Mouse (Mus musculus): ENCODE data around the gene Ring1. TPM values are rescaled to one million over a fixed set of nuclear protein-coding genes. Genes with fewer than 3 reads are reported as not detected.

The Ring1 gene
- polyA plus RNA-seq, 1 experiment, result 66.4 TPM

GRCm38 (mm10) chr17:34032174-34032632 is 7.7 kb upstream of the Ring1 start:
- Histone ChIP-seq H3K27ac (ENCODE audit: insufficient read depth, low read length) (peak overlapping the region; percentile 91; the same call in 1 of the 2 replicates), H3K27me3 (ENCODE audit: control insufficient read depth, insufficient read depth, low read length) (no peaks in the 10 kb centered on the region), H3K4me1 (ENCODE audit: control insufficient read depth, insufficient read depth, low read length) (peaks cover 22% of the 10 kb centered on the region), H3K4me3 (replicated peaks; ENCODE audit: insufficient read depth, low read depth, low read length) (peak overlapping the region; percentile 94)
- TF ChIP-seq POLR2A (IDR thresholded peaks at IDR 0.05; ENCODE audit: borderline replicate concordance, insufficient read depth, low read length), result no peak
- TF ChIP-seq CTCF (IDR thresholded peaks at IDR 0.05; ENCODE audit: borderline replicate concordance, insufficient read depth, low read depth, low read length), result no peak
- 1% methylated on average over 47 of the region's 48 CpGs for WGBS
- no peak for DNase-seq

GRCm38 (mm10) chr17:34031465-34032173 is 7.1 kb upstream of the Ring1 start, which contains the start of the genes Slc39a7 and Rxrb:
Gene Slc39a7, minus strand, starts transcription at chr17:34031682.
Gene Rxrb, plus strand, starts transcription at chr17:34031812.
- Histone ChIP-seq H3K27me3 (ENCODE audit: control insufficient read depth, insufficient read depth, low read length) (no peaks in the 10 kb centered on the region), H3K4me3 (replicated peaks; ENCODE audit: insufficient read depth, low read depth, low read length) (peak within 1 kb of the TSS; percentile 94), H3K27ac (ENCODE audit: insufficient read depth, low read length) (peak within 1 kb of the TSS; percentile 91), H3K4me1 (ENCODE audit: control insufficient read depth, insufficient read depth, low read length) (peaks cover 28% of the 10 kb centered on the region)
- TF ChIP-seq POLR2A (IDR thresholded peaks at IDR 0.05; ENCODE audit: borderline replicate concordance, insufficient read depth, low read length) (peak; percentile 55), CTCF (IDR thresholded peaks at IDR 0.05; ENCODE audit: borderline replicate concordance, insufficient read depth, low read depth, low read length) (no peak)
- whole genome bisulfite sequencing, result under 1% methylated on average over 73 of the region's 88 CpGs
- DNase-seq, result peak; percentile 97 to 98

- DNase-seq, result no peak
- H3K27me3 ChIP-seq (ENCODE audit: control insufficient read depth, insufficient read depth, low read length), result no peaks in the 10 kb centered on the region
- peaks cover 32% of the 10 kb centered on the region for H3K4me1 ChIP-seq (ENCODE audit: control insufficient read depth, insufficient read depth, low read length)
- peak overlapping the region; percentile 74; the same call in 1 of the 2 replicates for H3K27ac ChIP-seq (ENCODE audit: insufficient read depth, low read length)
- under 1% methylated on average over 20 of the region's 20 CpGs for WGBS
- H3K4me3 ChIP-seq (replicated peaks; ENCODE audit: insufficient read depth, low read depth, low read length), result peak overlapping the region; percentile 94
- no peak for TF ChIP-seq POLR2A (IDR thresholded peaks at IDR 0.05; ENCODE audit: borderline replicate concordance, insufficient read depth, low read length)
- TF ChIP-seq CTCF (IDR thresholded peaks at IDR 0.05; ENCODE audit: borderline replicate concordance, insufficient read depth, low read depth, low read length), result no peak
Measured at GRCm38 (mm10) chr17:34030861-34031326, 6.4 kb upstream of the Ring1 start.

- peaks cover 33% of the 10 kb centered on the region for H3K4me1 ChIP-seq (ENCODE audit: control insufficient read depth, insufficient read depth, low read length)
- H3K27me3 ChIP-seq (ENCODE audit: control insufficient read depth, insufficient read depth, low read length), result no peaks in the 10 kb centered on the region
- peak in 1 of 2 experiments; percentile 25 for DNase-seq
- TF ChIP-seq CTCF (IDR thresholded peaks at IDR 0.05; ENCODE audit: borderline replicate concordance, insufficient read depth, low read depth, low read length) (no peak), POLR2A (IDR thresholded peaks at IDR 0.05; ENCODE audit: borderline replicate concordance, insufficient read depth, low read length) (no peak)
- H3K4me3 ChIP-seq (replicated peaks; ENCODE audit: insufficient read depth, low read depth, low read length), result peak overlapping the region; percentile 94
- no peak overlapping the region for H3K27ac ChIP-seq (ENCODE audit: insufficient read depth, low read length)
- WGBS, result 57% methylated on average over 21 of the region's 21 CpGs
Measured at GRCm38 (mm10) chr17:34029890-34030595, 5.6 kb upstream of the Ring1 start.

- TF ChIP-seq POLR2A (IDR thresholded peaks at IDR 0.05; ENCODE audit: borderline replicate concordance, insufficient read depth, low read length), result no peak
- TF ChIP-seq CTCF (IDR thresholded peaks at IDR 0.05; ENCODE audit: borderline replicate concordance, insufficient read depth, low read depth, low read length), result no peak
- H3K4me1 ChIP-seq (ENCODE audit: control insufficient read depth, insufficient read depth, low read length), result peaks cover 33% of the 10 kb centered on the region
- H3K4me3 ChIP-seq (replicated peaks; ENCODE audit: insufficient read depth, low read depth, low read length), result no peak overlapping the region
- no peaks in the 10 kb centered on the region for H3K27me3 ChIP-seq (ENCODE audit: control insufficient read depth, insufficient read depth, low read length)
- no peak overlapping the region for H3K27ac ChIP-seq (ENCODE audit: insufficient read depth, low read length)
- DNase-seq, result peak in 1 of 2 experiments; percentile 15
- WGBS, result 80% methylated on average over 18 of the region's 18 CpGs
Measured at GRCm38 (mm10) chr17:34029150-34029889, 4.8 kb upstream of the Ring1 start.

GRCm38 (mm10) chr17:34028501-34029149 is 4.1 kb upstream of the Ring1 start:
- Histone ChIP-seq H3K4me3 (replicated peaks; ENCODE audit: insufficient read depth, low read depth, low read length) (no peak overlapping the region), H3K4me1 (ENCODE audit: control insufficient read depth, insufficient read depth, low read length) (peaks cover 33% of the 10 kb centered on the region), H3K27me3 (ENCODE audit: control insufficient read depth, insufficient read depth, low read length) (no peaks in the 10 kb centered on the region), H3K27ac (ENCODE audit: insufficient read depth, low read length) (no peak overlapping the region)
- 33% methylated on average over 17 of the region's 17 CpGs for WGBS
- no peak for TF ChIP-seq CTCF (IDR thresholded peaks at IDR 0.05; ENCODE audit: borderline replicate concordance, insufficient read depth, low read depth, low read length)
- no peak for TF ChIP-seq POLR2A (IDR thresholded peaks at IDR 0.05; ENCODE audit: borderline replicate concordance, insufficient read depth, low read length)
- DNase-seq, result peak; percentile 25 to 27
